Mouse (Mus musculus) megakaryocyte, embryonic 14.5 days (primary cell): ENCODE results near the gene Ctdnep1.

Experiments used
- FLI1 ChIP-seq: IDR thresholded peaks from 2 replicates; pipeline ENCODE4 v1.6.1; 2012; ENCODE audit warnings: low read length, inconsistent platforms, mixed read lengths
- GATA1 ChIP-seq: IDR thresholded peaks from 3 replicates; pipeline ENCODE4 v1.6.1; 2012; ENCODE audit warnings: mixed read lengths, low read length, inconsistent platforms, borderline replicate concordance

DNA sequence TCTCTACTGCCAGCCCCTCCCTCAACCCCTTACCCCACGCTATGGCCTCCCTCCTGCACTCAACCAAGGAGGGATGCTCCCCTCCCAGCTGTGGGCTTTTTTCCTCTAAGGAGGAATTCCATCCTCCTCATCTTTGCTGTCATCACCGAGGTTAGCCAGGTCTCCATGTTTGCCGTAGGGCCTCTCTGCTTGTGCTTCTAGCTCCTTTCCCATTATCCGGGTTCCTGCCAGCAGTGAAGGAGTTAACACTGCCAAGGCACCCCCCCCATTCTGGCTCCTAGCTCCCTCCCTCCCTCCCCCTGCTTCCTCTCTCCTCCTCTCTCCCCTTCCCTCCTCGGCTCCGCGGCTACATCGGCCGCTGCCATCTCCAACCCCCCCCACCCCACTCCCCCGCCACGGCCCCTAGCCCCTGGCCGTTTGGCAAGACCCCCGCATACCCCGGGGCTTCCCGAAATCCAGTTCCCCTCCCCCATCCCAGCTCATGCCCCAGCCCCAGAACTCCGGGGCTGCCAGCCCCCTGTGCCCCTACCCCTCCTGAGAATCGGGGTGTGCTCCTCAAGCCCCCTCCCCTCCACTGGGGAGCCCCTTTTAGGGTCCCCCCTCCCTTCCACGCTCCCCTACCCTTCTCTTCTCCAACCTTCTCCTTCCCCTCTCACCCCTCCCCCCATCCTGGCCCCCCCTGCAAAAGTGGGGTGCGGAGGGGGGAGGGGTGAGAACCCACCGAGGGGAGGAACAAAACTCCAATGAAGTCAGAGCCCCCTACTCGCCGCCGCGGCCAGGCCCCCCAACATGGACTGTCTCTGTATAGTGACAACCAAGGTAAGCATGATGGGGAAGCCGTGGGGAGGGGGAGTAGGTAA lies 37.4 kb downstream of the Ctdnep1 start:
- TF ChIP-seq GATA1, result no peak
- no peak for TF ChIP-seq FLI1
